Mouse (Mus musculus) G1E (cell line): ENCODE results near the gene Ralgps1.

Experiments
- CTCF ChIP-seq: IDR thresholded peaks from 2 replicates; pipeline ENCODE4 v1.5.1; 2012; ENCODE audit warnings: low read depth, low read length, inconsistent platforms, mixed read lengths
- GATA1 ChIP-seq: IDR thresholded peaks from 2 replicates; pipeline ENCODE4 v1.6.1; 2012; ENCODE audit warnings: borderline replicate concordance, low read length, inconsistent platforms, mixed read lengths
- TAL1 ChIP-seq: conservative IDR thresholded peaks from 2 replicates; pipeline ENCODE4 v1.6.1; 2012; ENCODE audit warnings: low read depth, low read length, inconsistent platforms, mixed read lengths

GRCm38 (mm10) chr2:33349581-33349980 is 21.7 kb downstream of the Ralgps1 start:
- TF ChIP-seq TAL1 (no peak), CTCF (no peak), GATA1 (no peak)
